Mouse (Mus musculus): ENCODE data around the gene Ppp4r3a.
A peak's percentile ranks its signal among the peaks of the same experiment; 100 is the strongest.
"Not testable (repeated sequence)": the region's sequence is repeated elsewhere in the genome, so short reads cannot be mapped to it uniquely, and the experiment has no call there.

The Ppp4r3a gene

GRCm38 (mm10) chr12:101083076-101083838 is at the start of gene Ppp4r3a:
Ppp4r3a (minus strand) TSS chr12:101083702.
- DNase-seq (ENCODE audit: low spot score in 2 of 2), result peak; percentile 93 to 96

DNA sequence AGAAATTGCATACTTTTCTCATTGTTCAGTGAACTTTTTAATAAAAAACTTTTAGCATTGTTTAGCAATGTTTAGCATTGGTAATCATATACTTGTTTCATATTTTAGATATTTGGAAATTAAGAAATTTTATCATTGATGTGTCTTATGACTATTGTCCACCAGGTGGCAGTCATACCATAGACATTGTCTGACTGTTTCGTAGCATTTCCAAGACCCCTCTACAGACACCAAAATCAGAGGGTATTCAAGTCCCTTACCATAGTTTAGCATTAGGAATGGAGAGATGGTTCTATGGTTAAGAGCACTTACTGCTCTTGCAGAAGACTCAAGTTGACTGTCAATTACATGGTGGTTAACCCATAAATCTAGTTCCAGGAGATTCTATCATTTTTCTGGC is 39.5 kb upstream of the Ppp4r3a start:
- DNase-seq (ENCODE audit: low spot score in 2 of 2), result no peak

DNA sequence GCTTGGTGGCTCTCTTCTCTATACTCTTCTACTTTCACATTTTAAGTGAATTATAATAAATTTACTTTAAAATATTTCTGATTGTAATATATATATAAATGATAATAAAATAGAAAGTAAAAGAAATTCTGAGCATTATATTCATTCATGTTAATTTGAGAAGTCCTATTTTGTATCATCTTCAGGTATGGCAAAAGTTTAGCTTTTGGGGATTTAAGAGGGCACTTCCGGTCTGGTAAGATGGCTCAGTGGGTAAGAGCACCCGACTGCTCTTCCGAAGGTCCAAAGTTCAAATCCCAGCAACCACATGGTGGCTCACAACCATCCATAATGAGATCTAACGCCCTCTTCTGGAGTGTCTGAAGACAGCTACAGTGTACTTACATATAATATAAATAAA is 38.6 kb upstream of the Ppp4r3a start:
- DNase-seq (ENCODE audit: low spot score in 2 of 2), result not testable (repeated sequence)

GRCm38 (mm10) chr12:101109794-101110585 is 26.5 kb upstream of the Ppp4r3a start:
- DNase-seq (ENCODE audit: low spot score in 2 of 2), result not testable (repeated sequence)

GRCm38 (mm10) chr12:101107722-101108121 is 24.2 kb upstream of the Ppp4r3a start:
- no peak for DNase-seq (ENCODE audit: low spot score in 2 of 2)

GRCm38 (mm10) chr12:101105571-101105970 is 22.1 kb upstream of the Ppp4r3a start:
- no peak for DNase-seq (ENCODE audit: low spot score in 2 of 2)

- DNase-seq (ENCODE audit: low spot score in 2 of 2), result no peak
Measured at GRCm38 (mm10) chr12:101102648-101103047, 19.1 kb upstream of the Ppp4r3a start.

DNA sequence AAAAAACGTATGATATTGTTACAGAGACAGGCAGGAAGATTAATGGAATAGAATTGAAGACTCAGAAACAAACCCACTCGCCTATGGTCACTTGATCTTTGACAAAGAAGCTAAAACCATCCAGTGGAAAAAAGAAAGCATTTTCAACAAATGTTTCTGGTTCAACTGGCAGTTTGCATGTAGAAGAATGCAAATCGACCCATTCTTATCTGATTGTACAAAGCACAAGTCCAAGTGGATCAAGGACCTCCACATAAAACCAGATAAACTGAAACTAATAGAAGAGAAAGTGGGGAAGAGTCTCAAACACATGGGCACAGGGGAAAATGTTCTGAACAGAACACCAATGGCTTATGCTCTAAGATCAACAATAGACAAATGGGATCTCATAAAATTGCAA is 10.2 kb upstream of the Ppp4r3a start:
- not testable (repeated sequence) for DNase-seq (ENCODE audit: low spot score in 2 of 2)

- DNase-seq (ENCODE audit: low spot score in 2 of 2), result no peak
Measured at GRCm38 (mm10) chr12:101089955-101090354, 6.5 kb upstream of the Ppp4r3a start.

DNA sequence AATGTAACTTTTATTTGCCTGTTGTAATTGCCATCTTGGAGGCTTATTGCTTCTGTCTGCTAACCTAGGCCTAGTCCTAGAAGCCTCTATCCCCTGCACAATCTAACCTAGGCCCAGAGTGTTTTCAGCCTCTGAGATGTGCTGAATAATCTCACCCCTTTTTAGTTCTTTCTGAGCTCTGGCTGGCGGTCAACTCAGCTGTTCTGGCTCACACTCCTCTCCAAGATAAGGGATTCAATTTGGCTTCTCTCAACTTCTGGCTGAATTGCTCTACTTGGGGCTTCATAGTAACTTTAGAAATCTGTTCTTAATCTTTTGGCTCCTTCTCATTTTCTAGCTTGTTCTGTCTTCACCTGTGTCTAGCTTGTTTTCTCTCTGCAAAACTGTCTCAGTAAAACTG is 3.9 kb upstream of the Ppp4r3a start:
- DNase-seq (ENCODE audit: low spot score in 2 of 2), result no peak

- no peak for DNase-seq (ENCODE audit: low spot score in 2 of 2)
Measured at GRCm38 (mm10) chr12:101084881-101085666, 1.6 kb upstream of the Ppp4r3a start.

DNA sequence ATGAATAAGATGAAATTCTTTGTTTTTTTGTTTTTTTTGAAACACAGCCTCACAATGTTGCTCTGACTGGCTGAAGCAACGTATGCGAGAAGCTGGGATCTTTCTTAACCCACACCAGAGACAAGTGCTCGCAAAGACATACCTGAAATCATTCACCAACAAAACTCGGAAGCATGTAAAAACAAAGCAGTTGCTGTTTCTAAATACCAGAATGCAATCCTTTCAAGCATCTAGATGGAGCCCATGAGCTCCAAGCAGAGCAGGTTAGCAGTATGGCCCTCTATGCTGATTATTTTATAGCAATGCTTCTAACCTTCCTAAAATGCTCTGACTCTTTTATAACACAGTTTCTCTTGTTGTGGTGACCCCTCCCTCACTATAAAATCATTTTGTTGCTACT is 735 bp upstream of the Ppp4r3a start:
- DNase-seq (ENCODE audit: low spot score in 2 of 2), result no peak

DNA sequence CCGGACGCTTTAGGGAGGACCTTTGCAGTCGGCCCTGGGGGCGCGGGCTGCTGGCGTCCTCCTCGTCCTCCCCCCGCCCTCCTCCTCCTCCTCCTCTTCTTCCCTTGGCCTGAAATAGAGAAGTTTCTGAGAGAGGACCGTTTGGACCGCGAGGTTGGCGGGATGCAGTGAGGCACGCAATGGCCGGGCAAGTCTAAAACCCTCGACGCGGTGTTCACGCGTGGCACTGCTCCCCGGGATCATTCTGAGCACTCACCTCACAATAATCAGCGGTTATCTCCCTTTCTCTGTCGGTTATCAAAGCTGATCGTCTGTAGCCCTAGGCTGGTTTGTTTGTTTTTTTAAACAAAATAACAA is 315 bp upstream of the Ppp4r3a start:
- DNase-seq (ENCODE audit: low spot score in 2 of 2), result no peak

GRCm38 (mm10) chr12:101082296-101083075 is 1.0 kb downstream of the Ppp4r3a start:
- peak; percentile 27 to 53 for DNase-seq (ENCODE audit: low spot score in 2 of 2)

DNA sequence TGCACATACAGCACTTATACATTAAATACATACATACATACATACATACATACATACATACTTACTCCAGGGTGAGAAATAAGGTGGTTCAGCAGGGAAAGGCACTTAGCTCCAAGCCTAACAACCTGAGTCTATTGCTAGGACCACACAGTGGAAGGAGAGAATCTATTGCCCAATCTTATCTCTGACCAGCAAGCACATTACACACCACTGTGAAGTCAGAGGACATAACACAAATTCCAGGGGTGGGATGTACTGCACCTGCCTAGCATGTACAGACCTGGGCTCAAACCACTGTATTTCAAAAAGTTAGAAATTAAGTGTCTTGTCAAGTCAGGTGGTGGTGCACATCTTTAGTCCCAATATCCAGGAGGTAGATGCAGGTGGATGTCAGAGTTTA is 5.5 kb downstream of the Ppp4r3a start:
- no peak for DNase-seq (ENCODE audit: low spot score in 2 of 2)

- no peak for DNase-seq (ENCODE audit: low spot score in 2 of 2)
Measured at GRCm38 (mm10) chr12:101075433-101075832, 8.1 kb downstream of the Ppp4r3a start.

GRCm38 (mm10) chr12:101074821-101075429 is 8.6 kb downstream of the Ppp4r3a start:
- no peak for DNase-seq (ENCODE audit: low spot score in 2 of 2)

GRCm38 (mm10) chr12:101069813-101070212 is 13.7 kb downstream of the Ppp4r3a start:
- no peak for DNase-seq (ENCODE audit: low spot score in 2 of 2)

GRCm38 (mm10) chr12:101066329-101066728 is 17.2 kb downstream of the Ppp4r3a start:
- DNase-seq (ENCODE audit: low spot score in 2 of 2), result no peak

- DNase-seq (ENCODE audit: low spot score in 2 of 2), result no peak
Measured at GRCm38 (mm10) chr12:101039956-101040355, 43.5 kb downstream of the Ppp4r3a start.

Data from frontal cortex, postnatal 10 days (tissue).